Mouse (Mus musculus): ENCODE data around the gene Cipc. TPM values are rescaled to one million over a fixed set of nuclear protein-coding genes. Genes with fewer than 3 reads are reported as not detected.

Cipc gene
- total RNA-seq, 2 experiments from 2014 or later = 9.2 to 16.4 TPM

Other genes starting within 250 kb of the Cipc start
- gene Angel1, start 220.6 kb upstream of the Cipc start, total RNA-seq (2015; ENCODE audit: low replicate concordance) = not detected in 2 replicates
- gene Angel1, start 220.6 kb upstream of the Cipc start, total RNA-seq (2017; ENCODE audit: low replicate concordance) = not detected in 2 replicates
- not detected in 2 replicates for gene Lrrc74a, start 212.7 kb upstream of the Cipc start, total RNA-seq (2015; ENCODE audit: low replicate concordance)
- gene Lrrc74a, start 212.7 kb upstream of the Cipc start, total RNA-seq (2017; ENCODE audit: low replicate concordance) = not detected in 2 replicates
- gene Irf2bpl, start 62.2 kb upstream of the Cipc start, total RNA-seq (2015; ENCODE audit: low replicate concordance) = 0.72 and 2.5 TPM in 2 replicates
- gene Irf2bpl, start 62.2 kb upstream of the Cipc start, total RNA-seq (2017; ENCODE audit: low replicate concordance) = 0.53 and 1.5 TPM in 2 replicates
- gene Zdhhc22, start 43.4 kb downstream of the Cipc start, total RNA-seq (2015; ENCODE audit: low replicate concordance) = not detected in 2 replicates
- gene Zdhhc22, start 43.4 kb downstream of the Cipc start, total RNA-seq (2017; ENCODE audit: low replicate concordance) = not detected in 2 replicates
- gene Tmem63c, start 74.3 kb downstream of the Cipc start, total RNA-seq (2015; ENCODE audit: low replicate concordance) = not detected in 2 replicates
- gene Tmem63c, start 74.3 kb downstream of the Cipc start, total RNA-seq (2017; ENCODE audit: low replicate concordance) = 0.53 TPM in 1 of 2 replicates, not detected in the other
- not detected in 2 replicates for gene Ngb, start 155.5 kb downstream of the Cipc start, total RNA-seq (2015; ENCODE audit: low replicate concordance)
- gene Ngb, start 155.5 kb downstream of the Cipc start, total RNA-seq (2017; ENCODE audit: low replicate concordance) = not detected in 2 replicates
- 13.3 and 15.5 TPM in 2 replicates for gene Gstz1, start 200.1 kb downstream of the Cipc start, total RNA-seq (2015; ENCODE audit: low replicate concordance)
- gene Gstz1, start 200.1 kb downstream of the Cipc start, total RNA-seq (2017; ENCODE audit: low replicate concordance) = 5.1 and 9.2 TPM in 2 replicates
- gene Pomt2, start 200.9 kb downstream of the Cipc start, total RNA-seq (2015; ENCODE audit: low replicate concordance) = 0.42 and 5.0 TPM in 2 replicates
- gene Pomt2, start 200.9 kb downstream of the Cipc start, total RNA-seq (2017; ENCODE audit: low replicate concordance) = 1.3 and 1.8 TPM in 2 replicates